Mouse (Mus musculus) lung, postnatal 0 days (tissue): ENCODE results near the gene Psg16. TPM values are rescaled to one million over a fixed set of nuclear protein-coding genes. Genes with fewer than 3 reads are reported as not detected.
"Not testable (repeated sequence)": the region's sequence is repeated elsewhere in the genome, so short reads cannot be mapped to it uniquely, and the experiment has no call there.

Experiments
- ATAC-seq: fragments of 200-750 bp; cut with Nextera tagmentation; 2 replicates; pipeline ENCODE4 v1.8.0; 2017; ENCODE audit warnings: moderate library complexity
- DNase-seq: peaks from one replicate; pipeline ENCODE4 v3.0.0-alpha.2; 2016; ENCODE audit warnings: low spot score
- H3K27ac ChIP-seq: fragments of 300-500 bp; sonication (generic); 2 replicates; pipeline ENCODE4 v1.5.1; 2014; ENCODE audit warnings: antibody characterized with exemption, mild to moderate bottlenecking, low read length, mixed read lengths
- H3K27me3 ChIP-seq: fragments of 300-500 bp; sonication (generic); replicated peaks from 2 replicates; pipeline ENCODE4 v1.6.1; 2014; ENCODE audit warnings: low read length, mixed read lengths; ENCODE audit not compliant: insufficient read depth
- H3K36me3 ChIP-seq: fragments of 300-500 bp; sonication (generic); 2 replicates; pipeline ENCODE4 v1.6.1; 2014; ENCODE audit warnings: low read length, mixed read lengths; ENCODE audit not compliant: insufficient read depth
- H3K4me1 ChIP-seq: fragments of 300-500 bp; sonication (generic); 2 replicates; pipeline ENCODE4 v1.6.1; 2014; ENCODE audit warnings: antibody characterized with exemption, low read depth, low read length, mixed read lengths; ENCODE audit not compliant: insufficient read depth
- H3K4me2 ChIP-seq: fragments of 300-500 bp; sonication (generic); replicated peaks from 2 replicates; pipeline ENCODE4 v1.6.1; 2014; ENCODE audit warnings: low read depth, mild to moderate bottlenecking, low read length, moderate library complexity, mixed read lengths
- H3K4me3 ChIP-seq: fragments of 300-500 bp; sonication (generic); 2 replicates; pipeline ENCODE4 v1.5.1; 2014; ENCODE audit warnings: low read depth, low read length
- H3K9ac ChIP-seq: fragments of 300-500 bp; sonication (generic); replicated peaks from 2 replicates; pipeline ENCODE4 v1.6.1; 2014; ENCODE audit warnings: low read depth, mild to moderate bottlenecking
- H3K9me3 ChIP-seq: fragments of 300-500 bp; sonication (generic); 2 replicates; pipeline ENCODE4 v1.6.1; 2016; ENCODE audit warnings: low read length, mixed read lengths
- CTCF ChIP-seq: IDR thresholded peaks from 2 replicates; pipeline ENCODE4 v1.5.1; 2016; ENCODE audit warnings: antibody characterized with exemption, mild to moderate bottlenecking
- EP300 ChIP-seq: IDR thresholded peaks from 2 replicates; pipeline ENCODE4 v1.6.1; 2016; ENCODE audit warnings: antibody characterized with exemption, mild to moderate bottlenecking, control low read depth
- WGBS: fragments of 180-500 bp; shearing (Covaris S2); extraction: QIAGEN DNeasy Blood & Tissue Kit; methylation state at CpG from one replicate; pipeline ENCODE4 v1.1.7; 2014; 5-methylcytosine and 5-hydroxymethylcytosine counted together
- polyA plus RNA-seq: library from polyadenylated mRNA; unstranded; fragments of >200 nt; fragmentation: Nextera tagmentation; extraction: Ambion mirVana; gene quantifications from 2 replicates; pipeline ENCODE4 v1.2.1, GENCODE M21; 2015

Psg16 gene
- polyA plus RNA-seq, 1 experiment from 2014 or later, result 0.21 TPM

DNA sequence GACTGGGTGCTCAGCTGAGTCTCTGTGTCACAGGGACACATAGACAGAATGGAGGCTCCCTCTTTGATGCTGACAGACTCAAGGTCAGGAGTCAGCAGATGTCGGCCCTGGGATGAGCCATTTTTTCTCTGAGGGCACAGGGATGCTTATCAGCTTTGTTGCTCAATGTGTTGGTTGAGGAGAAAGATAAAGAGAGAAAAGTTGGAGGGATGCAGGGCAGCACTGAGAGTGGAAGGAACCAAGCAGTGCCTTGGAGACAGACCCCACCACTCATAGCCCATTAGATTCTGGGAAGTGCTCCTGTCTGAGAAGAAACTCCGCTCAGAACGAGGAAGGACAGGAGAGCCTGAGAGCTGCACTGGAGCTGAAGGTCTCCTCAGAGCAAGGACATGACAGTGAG is 13.9 kb downstream of the Psg16 start:
- ATAC-seq, result no peak
- no peaks in the 10 kb centered on the region for H3K9me3 ChIP-seq
- DNase-seq, result no peak
- WGBS, result 68% methylated on average over 3 of the region's 3 CpGs
- no peaks in the 10 kb centered on the region for H3K4me1 ChIP-seq
- no peaks in the 10 kb centered on the region for H3K36me3 ChIP-seq
- H3K27ac ChIP-seq, result no peak overlapping the region
- no peaks in the 10 kb centered on the region for H3K27me3 ChIP-seq
- no peak overlapping the region for H3K9ac ChIP-seq
- H3K4me3 ChIP-seq, result no peak overlapping the region
- no peak overlapping the region for H3K4me2 ChIP-seq
- TF ChIP-seq CTCF, result no peak

DNA sequence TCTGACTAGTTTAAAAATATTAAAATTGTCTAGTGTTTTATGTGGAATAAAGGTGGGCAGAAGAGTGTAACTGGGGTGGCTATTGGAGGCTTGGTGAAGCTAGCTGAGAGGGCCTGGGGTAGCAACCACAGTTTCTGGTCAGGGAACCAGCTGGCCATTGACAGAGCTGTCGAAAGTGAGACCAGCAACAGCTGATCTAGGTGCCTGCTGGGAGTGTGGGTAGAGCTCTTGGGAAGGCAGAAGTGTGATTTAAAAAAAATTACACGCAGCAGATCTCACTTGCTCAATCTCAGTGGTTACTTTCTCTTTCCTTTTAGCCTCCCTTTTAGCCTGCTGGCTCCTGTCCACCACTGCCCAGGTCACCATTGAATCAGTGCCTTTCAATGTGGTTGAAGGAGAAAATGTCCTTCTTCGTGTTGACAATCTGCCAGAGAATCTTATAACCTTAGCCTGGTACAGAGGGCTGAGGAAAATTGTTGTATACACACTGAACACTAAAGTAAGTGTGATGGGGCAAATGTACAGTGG is 16.3 kb downstream of the Psg16 start:
- H3K9ac ChIP-seq, result no peak overlapping the region
- H3K27ac ChIP-seq, result no peak overlapping the region
- no peak overlapping the region for H3K4me3 ChIP-seq
- DNase-seq, result no peak
- H3K27me3 ChIP-seq, result no peaks in the 10 kb centered on the region
- 41% methylated on average over 3 of the region's 3 CpGs for whole genome bisulfite sequencing
- no peak overlapping the region for H3K4me2 ChIP-seq
- H3K9me3 ChIP-seq, result no peaks in the 10 kb centered on the region
- H3K36me3 ChIP-seq, result no peaks in the 10 kb centered on the region
- H3K4me1 ChIP-seq, result no peaks in the 10 kb centered on the region
- no peak for ATAC-seq
- TF ChIP-seq EP300 (no peak), CTCF (no peak)

DNA sequence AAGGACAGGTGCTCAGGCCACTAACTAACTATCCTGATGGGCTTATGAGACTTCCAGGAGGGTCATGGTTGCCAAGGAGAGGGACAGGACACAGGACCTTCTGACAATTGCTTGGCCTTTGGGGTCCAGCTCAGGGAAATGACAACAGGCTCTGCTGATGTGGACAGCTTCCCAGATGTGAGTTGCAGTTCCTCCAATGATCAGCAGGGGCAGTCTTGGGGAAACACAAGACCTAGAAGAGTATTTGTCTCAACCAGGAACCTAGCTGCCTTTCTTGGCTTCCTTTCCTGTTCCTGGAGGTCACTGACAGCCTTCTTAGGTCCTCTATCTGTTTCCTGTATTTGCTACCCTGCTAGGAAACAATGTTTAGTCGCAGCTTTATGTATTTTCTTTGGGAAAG is 17.4 kb downstream of the Psg16 start:
- Histone ChIP-seq H3K27me3 (no peaks in the 10 kb centered on the region), H3K4me3 (no peak overlapping the region), H3K4me1 (no peaks in the 10 kb centered on the region), H3K9me3 (no peaks in the 10 kb centered on the region), H3K27ac (no peak overlapping the region), H3K9ac (no peak overlapping the region), H3K36me3 (no peaks in the 10 kb centered on the region), H3K4me2 (no peak overlapping the region)
- TF ChIP-seq EP300 (no peak), CTCF (peak; percentile 55)
- DNase-seq (no peak), ATAC-seq (no peak)
- WGBS, result 10% methylated on average over 1 of the region's 1 CpGs

DNA sequence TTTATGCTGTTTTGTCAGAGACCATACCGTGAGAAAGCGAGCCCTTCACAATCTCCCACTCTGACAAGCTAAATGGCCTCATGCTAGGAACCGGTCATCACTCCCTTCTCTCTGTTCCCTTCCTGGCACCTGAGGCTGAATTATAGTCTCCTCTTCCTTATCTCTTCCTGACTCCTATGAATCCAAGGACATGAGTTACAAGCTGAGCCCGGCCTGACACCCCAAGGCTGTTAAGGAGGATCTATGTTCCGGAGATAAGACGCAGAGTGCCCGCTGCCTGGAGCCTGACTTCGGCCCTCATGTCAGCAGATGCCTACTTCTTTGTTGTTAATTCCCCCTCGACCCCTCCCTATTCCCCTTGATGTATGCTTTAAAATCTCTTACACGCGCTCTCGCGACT is 27.8 kb downstream of the Psg16 start:
- H3K4me2 ChIP-seq, H3K27ac ChIP-seq, H3K27me3 ChIP-seq, H3K4me3 ChIP-seq, ATAC-seq, H3K4me1 ChIP-seq, H3K9ac ChIP-seq, H3K36me3 ChIP-seq, H3K9me3 ChIP-seq, DNase-seq: not testable (repeated sequence)
- 84% methylated on average over 13 of the region's 13 CpGs for WGBS

DNA sequence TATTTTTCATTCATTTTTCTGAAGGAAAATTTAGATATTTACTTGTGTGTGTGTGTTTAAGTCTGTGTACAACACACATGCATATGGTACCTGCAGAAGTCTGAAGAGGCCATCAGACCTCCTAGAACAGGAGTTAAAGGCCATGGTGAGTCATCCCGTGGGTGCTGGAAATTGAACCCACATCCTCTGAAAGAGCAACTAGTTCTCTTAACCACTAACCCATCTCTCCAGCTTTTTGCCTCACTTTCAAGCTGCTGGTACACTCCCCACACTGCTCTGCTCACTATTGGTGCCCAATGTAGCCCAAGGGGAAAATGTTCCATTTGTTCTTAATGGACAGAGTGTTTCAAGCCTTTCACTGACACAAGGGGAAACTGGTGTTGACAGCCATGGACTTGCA is 61.5 kb downstream of the Psg16 start:
- Histone ChIP-seq H3K9ac (no peak overlapping the region), H3K4me3 (no peak overlapping the region), H3K4me1 (no peaks in the 10 kb centered on the region), H3K36me3 (no peaks in the 10 kb centered on the region), H3K9me3 (no peaks in the 10 kb centered on the region), H3K4me2 (no peak overlapping the region), H3K27me3 (no peaks in the 10 kb centered on the region), H3K27ac (no peak overlapping the region)
- no peak for ATAC-seq
- no peak for DNase-seq
- 52% methylated on average over 1 of the region's 1 CpGs for WGBS
- TF ChIP-seq CTCF (no peak), EP300 (no peak)

DNA sequence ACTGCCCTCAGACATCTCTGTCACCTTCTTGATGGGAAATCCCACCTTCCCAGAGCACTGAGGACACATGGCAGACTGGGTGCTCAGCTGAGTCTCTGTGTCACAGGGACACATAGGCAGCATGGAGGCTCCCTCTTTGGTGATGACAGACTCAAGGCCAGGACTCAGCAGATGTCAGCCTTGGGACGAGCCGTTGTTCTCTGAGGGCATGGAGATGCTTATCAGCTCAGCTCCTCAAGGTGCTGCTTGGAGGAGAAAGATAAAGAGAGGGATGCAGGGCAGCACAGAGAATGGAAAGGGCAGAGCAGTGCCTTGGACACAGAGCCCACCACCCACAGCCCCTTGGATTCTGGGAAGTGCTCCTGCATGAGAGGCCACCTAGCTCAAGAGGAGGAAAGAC is 76.1 kb downstream of the Psg16 start, which contains the start of gene Ceacam3:
Ceacam3 (plus strand) TSS at position 352 of the 400 bp plus-strand sequence.
- 72% methylated on average over 2 of the region's 2 CpGs for WGBS
- no peaks in the 10 kb centered on the region for H3K4me1 ChIP-seq
- H3K9me3 ChIP-seq, result no peaks in the 10 kb centered on the region
- no peak within 1 kb of the TSS for H3K9ac ChIP-seq
- TF ChIP-seq EP300, result no peak
- no peak for TF ChIP-seq CTCF
- no peak within 1 kb of the TSS for H3K27ac ChIP-seq
- DNase-seq (no peak), ATAC-seq (no peak)
- no peaks in the 10 kb centered on the region for H3K27me3 ChIP-seq
- H3K4me3 ChIP-seq, result no peak within 1 kb of the TSS
- H3K4me2 ChIP-seq, result no peak within 1 kb of the TSS
- H3K36me3 ChIP-seq, result no peaks in the 10 kb centered on the region

DNA sequence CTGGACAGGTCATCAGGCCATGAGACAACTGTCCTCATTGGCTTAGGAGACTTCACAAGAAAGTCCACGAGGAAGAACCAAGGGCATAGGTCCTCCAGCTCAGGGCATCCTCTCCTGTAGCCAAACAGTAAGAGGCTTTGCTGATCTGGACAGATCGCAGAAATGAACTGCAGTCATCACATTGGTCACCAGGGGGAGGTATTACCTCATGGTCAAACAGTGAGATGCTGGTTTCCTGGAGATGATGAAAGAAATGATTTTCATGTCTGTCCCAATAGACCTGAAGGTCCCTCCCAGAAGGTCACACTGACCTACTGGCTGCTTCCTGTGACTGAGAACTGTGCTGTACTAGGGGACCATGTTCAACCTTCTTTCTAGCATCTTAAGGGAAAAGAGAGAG is 81.8 kb downstream of the Psg16 start:
- DNase-seq (peak; percentile 5), ATAC-seq (no peak)
- H3K27me3 ChIP-seq, result no peaks in the 10 kb centered on the region
- no peaks in the 10 kb centered on the region for H3K9me3 ChIP-seq
- H3K27ac ChIP-seq, result no peak overlapping the region
- no peak overlapping the region for H3K4me2 ChIP-seq
- peak; percentile 55 for TF ChIP-seq CTCF
- TF ChIP-seq EP300, result no peak
- no peak overlapping the region for H3K9ac ChIP-seq
- H3K4me3 ChIP-seq, result no peak overlapping the region
- H3K36me3 ChIP-seq, result no peaks in the 10 kb centered on the region
- H3K4me1 ChIP-seq, result no peaks in the 10 kb centered on the region
- WGBS, result 20% methylated on average over 2 of the region's 2 CpGs
